Mouse (Mus musculus) splenic B cell, adult 2 months (primary cell): Measurements from ENCODE around the gene Zfp408.
"Not testable (repeated sequence)": the region's sequence is repeated elsewhere in the genome, so short reads cannot be mapped to it uniquely, and the experiment has no call there.

Source experiments
- DNase-seq: peaks from one replicate; pipeline ENCODE4 v3.0.0-alpha.2; 2011; ENCODE audit warnings: low read depth, low spot score
- H3K27me3 ChIP-seq: 2 replicates; pipeline ENCODE4 v1.6.1; 2012; ENCODE audit warnings: mild to moderate bottlenecking, low read length, moderate library complexity, mixed read lengths; ENCODE audit not compliant: control insufficient read depth, poor library complexity, insufficient read depth, severe bottlenecking
- H3K36me3 ChIP-seq: 2 replicates; pipeline ENCODE4 v1.6.1; 2012; ENCODE audit warnings: mild to moderate bottlenecking, low read length, moderate library complexity, mixed read lengths; ENCODE audit not compliant: control insufficient read depth, poor library complexity, insufficient read depth, severe bottlenecking

Gene Zfp408

DNA sequence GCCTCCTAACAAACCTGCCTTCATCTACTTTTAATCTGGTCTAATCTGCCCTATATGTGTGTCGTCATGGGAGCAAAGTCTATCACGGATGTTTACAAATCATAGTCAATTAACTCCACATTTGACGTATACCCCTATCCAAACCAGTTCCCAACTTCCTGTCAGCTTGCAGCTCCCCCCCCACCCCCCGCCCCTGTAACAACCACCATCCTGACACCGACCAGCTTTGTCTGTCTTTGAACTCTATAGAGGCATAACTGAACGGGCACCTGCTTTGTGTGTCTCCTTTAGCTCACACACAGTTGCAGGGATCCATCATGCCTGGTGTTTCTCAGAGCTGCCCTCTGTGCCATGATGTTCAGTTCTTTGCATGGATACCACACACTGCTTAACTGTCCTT is 10.7 kb downstream of the Zfp408 start:
- 0 out of 2 replicates have a peak, but pooled peaks cover 3% of the 10 kb centered on the region for H3K36me3 ChIP-seq
- H3K27me3 ChIP-seq: no peaks in the 10 kb centered on the region
- no peak for DNase-seq

DNA sequence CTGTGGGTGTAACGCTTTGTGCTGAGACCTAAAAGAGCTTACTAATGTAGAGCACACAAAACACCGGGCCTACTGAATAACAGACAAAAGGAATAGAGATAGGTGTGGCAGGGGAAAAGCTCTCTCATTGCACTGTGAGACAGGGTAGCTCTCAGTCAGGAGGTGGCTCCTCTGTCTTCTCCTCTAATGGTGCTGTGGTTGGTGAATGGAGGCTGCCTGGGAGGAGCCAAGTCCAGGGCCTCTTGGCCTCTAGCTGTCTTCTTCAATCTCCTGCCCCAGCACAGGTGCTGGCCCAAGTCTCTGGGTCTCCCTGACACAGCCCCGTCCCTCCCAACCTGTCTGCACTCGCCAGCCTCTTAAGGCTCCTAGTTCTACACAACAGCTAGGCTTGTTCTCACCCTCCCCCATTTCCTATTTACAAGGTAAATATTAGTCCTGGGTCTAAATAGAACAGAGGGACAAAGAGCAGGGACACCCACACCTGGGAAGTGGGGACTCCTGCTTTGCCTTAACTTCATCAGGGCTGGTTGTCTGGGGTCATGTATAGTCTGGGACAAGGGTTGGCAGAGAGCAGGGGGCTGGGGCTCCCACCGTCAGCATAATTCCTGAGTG is 12.8 kb downstream of the Zfp408 start:
- no peak for DNase-seq
- Histone ChIP-seq H3K27me3 (no peaks in the 10 kb centered on the region), H3K36me3 (no peaks in the 10 kb centered on the region)

DNA sequence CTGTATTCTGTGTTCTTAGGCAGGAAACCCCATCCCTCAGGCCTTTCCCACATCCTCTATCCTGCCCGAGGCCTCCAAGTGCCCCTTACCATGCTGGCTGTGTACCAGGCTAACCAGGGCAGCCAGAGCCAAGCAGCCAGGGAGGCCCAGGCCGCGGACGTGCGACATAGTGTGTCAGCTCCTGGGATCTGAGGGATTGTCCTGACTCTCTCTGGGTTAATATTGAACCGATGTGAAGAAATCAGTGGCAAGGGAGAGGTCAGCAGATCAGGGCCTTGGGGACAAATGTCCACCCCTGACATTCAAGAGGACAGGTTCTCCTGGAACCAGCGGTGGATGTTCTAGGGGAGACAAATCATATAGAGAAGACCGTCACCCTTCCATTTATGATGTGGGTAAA is 13.4 kb downstream of the Zfp408 start, which contains the start of gene F2:
Gene F2, minus strand, starts transcription at position 186 of the 400 bp plus-strand sequence.
- H3K27me3 ChIP-seq: no peaks in the 10 kb centered on the region
- no peaks in the 10 kb centered on the region for H3K36me3 ChIP-seq
- DNase-seq: no peak

DNA sequence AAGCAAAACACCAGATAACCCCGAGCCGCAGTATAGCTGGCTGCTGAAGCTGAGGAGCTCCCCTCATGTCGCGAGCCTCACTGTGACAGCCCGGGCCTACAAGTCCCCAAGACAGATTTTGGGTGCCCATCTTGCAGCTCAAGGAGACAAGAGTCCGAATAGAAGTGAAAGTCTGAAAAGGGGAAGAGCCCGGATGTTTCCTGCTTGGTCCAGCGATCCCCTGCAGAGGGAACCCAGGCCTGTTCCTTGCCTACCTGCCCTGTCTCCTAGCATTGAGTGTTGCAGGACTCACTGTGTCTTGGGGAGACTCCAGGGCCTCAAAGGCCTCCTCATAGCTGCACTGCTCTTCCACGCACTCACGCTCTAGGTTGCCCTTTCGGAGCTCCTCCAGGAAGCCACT is 14.1 kb downstream of the Zfp408 start:
- no peaks in the 10 kb centered on the region for H3K27me3 ChIP-seq
- H3K36me3 ChIP-seq: no peaks in the 10 kb centered on the region
- DNase-seq: no peak

DNA sequence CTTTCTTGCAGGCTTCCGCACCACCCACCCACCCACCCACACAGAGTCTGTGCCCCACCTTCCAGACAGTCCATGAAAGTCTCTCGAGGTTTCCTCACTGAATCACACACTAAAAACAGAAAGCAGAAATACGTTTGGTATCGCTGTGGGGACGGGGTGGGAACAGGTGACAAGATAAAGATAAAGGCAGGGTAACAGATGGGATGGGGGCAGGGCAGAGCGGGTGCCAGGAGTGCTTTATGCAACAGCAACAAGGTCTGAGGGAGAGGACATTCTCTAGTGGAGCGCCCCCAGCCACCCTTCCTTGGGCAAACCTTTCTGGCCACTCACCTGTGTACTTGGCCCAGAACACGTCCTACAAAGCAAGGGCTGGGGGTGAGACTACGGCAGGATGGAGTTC is 14.8 kb downstream of the Zfp408 start:
- DNase-seq: no peak
- Histone ChIP-seq H3K36me3 (no peaks in the 10 kb centered on the region), H3K27me3 (no peaks in the 10 kb centered on the region)

GRCm38 (mm10) chr2:91633334-91633977 is 16.1 kb downstream of the Zfp408 start:
- no peak for DNase-seq
- no peaks in the 10 kb centered on the region for H3K27me3 ChIP-seq

GRCm38 (mm10) chr2:91632316-91632715 is 17.3 kb downstream of the Zfp408 start:
- Histone ChIP-seq H3K27me3 (no peaks in the 10 kb centered on the region), H3K36me3 (no peaks in the 10 kb centered on the region)
- no peak for DNase-seq

More at GRCm38 (mm10) chr2:91633334-91633977, 16.1 kb downstream of the Zfp408 start:
- H3K36me3 ChIP-seq: no peaks in the 10 kb centered on the region

- no peak for DNase-seq
- Histone ChIP-seq H3K36me3 (no peaks in the 10 kb centered on the region), H3K27me3 (no peaks in the 10 kb centered on the region)
Observed at GRCm38 (mm10) chr2:91631826-91632225, 17.8 kb downstream of the Zfp408 start.

DNA sequence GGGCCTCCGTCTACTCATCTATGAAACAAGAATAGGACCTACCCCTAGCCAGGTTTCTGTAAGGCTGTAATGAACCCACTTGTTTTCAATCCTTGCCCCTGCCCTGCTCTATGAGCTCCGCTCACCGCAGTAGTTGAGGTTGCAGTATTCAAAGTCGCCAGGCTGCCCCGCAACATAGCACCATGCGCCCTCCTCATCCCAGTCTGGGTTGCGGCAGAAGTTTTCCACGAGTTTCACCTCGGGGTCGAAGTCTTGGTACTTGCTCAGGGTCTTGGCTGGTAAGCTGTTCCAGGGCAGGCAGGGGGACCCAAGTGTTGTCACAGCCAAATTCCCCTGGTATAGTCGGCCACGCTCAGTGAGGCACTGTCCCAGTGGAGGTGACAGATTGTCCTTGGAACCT is 19.2 kb downstream of the Zfp408 start:
- no peaks in the 10 kb centered on the region for H3K36me3 ChIP-seq
- DNase-seq: no peak
- no peaks in the 10 kb centered on the region for H3K27me3 ChIP-seq

DNA sequence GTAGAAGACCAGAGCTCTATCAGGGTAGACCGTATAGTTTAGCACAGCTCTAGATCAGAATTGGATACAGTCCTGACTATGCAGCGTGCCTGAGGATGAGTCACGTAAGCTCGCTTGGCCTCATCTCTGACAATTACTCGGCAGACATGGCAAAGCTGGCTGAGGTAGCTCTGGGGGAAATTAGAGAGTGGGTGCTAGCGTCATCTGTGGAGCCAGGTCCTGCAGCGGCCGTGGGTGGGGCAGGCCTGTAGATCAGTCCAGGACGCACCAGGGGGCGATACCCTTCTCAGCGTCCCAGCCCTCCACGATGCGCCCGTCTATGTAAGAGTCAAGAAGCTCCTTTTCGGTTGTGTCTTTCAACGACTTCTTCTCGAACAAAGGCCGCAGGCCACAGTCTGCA is 19.9 kb downstream of the Zfp408 start:
- Histone ChIP-seq H3K27me3 (no peaks in the 10 kb centered on the region), H3K36me3 (no peaks in the 10 kb centered on the region)
- DNase-seq: no peak

GRCm38 (mm10) chr2:91628171-91628570 is 21.4 kb downstream of the Zfp408 start:
- H3K27me3 ChIP-seq: no peaks in the 10 kb centered on the region
- H3K36me3 ChIP-seq: no peaks in the 10 kb centered on the region
- DNase-seq: no peak

- no peak for DNase-seq
- no peaks in the 10 kb centered on the region for H3K36me3 ChIP-seq
- H3K27me3 ChIP-seq: no peaks in the 10 kb centered on the region
Observed at GRCm38 (mm10) chr2:91627486-91627885, 22.1 kb downstream of the Zfp408 start.

DNA sequence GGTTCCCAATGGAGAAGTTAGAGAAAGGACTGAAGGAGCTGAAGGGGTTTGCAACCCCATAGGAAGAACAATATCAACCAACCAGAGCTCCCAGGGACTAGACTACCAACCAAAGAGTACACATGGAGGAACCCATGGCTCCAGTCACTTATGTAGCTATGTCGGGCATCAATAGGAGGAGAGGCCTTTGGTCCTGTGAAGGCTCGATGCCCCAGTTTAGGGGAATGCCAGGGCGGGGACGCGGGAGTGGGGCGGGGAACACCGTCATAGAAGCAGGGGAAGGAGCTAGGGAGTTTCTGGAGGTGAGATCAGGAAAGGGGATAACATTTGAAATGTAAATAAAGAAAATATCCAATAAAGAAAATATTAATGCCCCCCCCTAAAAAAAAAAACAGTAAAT is 26.2 kb downstream of the Zfp408 start:
- H3K27me3 ChIP-seq, DNase-seq, H3K36me3 ChIP-seq: not testable (repeated sequence)

DNA sequence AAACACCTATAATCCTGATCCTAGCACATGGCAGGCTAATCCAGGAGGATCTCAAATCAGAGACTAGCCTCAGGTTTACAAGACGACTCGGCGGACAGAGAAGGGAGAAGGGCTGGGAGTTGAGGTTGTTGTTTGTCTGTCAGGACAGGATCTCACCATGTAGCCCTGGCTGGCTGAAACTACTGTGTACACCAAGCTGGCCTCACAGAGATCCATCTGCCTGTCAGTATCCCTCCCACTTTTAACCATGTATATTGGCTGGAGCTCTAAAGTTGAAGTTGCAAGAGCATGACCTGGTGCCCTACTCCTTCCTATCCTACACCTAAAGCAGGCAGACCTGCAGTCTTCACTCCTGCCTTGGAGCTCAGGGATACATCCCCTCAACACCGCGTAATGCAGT is 27.2 kb downstream of the Zfp408 start:
- H3K36me3 ChIP-seq: peaks cover 4% of the 10 kb centered on the region
- H3K27me3 ChIP-seq: no peaks in the 10 kb centered on the region
- DNase-seq: no peak

DNA sequence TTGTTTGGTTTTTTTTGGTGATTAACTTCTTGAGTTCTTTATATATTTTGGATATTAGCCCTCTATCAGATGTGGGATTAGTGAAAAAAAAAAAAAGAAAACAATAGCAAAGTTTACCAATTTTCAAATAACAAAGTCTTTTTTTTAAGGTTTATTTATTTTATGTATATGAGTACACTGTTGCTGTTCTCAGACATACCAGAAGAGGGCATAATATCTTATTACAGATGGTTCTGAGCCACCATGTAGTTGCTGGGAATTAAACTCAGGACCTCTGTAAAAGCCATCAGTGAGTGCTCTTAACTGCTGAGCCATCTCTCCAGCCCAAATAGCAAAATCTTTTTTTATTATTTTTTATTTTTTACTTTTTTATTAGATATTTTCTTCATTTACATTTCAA is 40.2 kb downstream of the Zfp408 start:
- H3K27me3 ChIP-seq, H3K36me3 ChIP-seq: not testable (repeated sequence)
- DNase-seq: peak; percentile 9

GRCm38 (mm10) chr2:91602389-91602788 is 47.2 kb downstream of the Zfp408 start:
- no peaks in the 10 kb centered on the region for H3K27me3 ChIP-seq
- peaks cover 4% of the 10 kb centered on the region; the same call in 1 of the 2 replicates for H3K36me3 ChIP-seq
- DNase-seq: peak; percentile 24
